Mouse (Mus musculus): ENCODE data around the gene Rps19bp1.

Gene Rps19bp1

DNA sequence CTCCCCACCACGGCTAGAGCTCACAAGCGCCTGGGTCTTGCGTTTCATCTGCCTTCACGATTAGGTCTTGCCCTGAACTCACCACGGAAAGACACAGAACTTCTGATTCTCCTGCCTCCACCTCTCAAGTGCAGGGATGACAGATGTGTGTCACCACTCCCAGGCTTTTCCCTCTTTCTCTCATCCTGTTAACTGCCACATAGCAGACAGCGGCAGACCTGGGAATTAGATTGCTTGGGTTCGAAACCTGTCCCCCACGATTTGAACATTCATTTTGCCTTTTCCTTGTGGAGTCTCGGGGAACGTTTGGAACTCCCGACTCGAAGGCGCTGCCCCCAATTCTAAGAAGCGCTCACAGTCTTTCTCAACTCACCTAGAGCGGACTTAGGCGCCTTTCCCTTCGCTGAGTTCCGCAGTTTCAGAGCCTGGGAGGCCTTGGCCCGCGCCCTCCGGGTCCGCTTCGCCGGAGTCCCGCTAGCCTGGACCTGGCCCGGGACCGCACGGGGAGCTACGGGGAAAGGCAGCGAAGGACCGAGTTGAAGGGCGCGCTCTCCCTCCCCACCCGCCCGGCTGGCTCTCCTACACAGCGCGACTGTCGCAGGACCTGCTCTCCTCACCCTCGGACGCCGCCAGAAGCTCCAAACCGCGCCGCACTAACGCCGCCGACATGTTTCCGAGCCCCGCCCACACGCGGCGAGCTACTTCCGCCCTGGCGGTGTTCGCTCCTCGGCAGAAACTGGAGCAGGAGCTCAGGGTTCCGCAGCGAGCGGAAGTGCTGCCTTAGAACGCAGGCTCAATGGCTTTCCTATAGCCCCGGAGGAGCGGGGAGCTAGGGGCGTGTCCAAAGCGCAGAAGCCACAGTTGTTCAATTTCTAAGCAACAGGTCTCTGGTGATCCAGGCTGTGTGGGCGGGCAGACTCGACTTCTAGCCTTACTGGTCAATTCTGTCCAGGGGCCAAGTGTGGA, at the start of gene Rps19bp1:
Rps19bp1 (minus strand) TSS at position 706 of the 966 bp plus-strand sequence.
- peak; percentile 89 for DNase-seq

- DNase-seq: no peak
Measured at GRCm38 (mm10) chr15:80306146-80306545, 42.0 kb upstream of the Rps19bp1 start.

GRCm38 (mm10) chr15:80304188-80304587, 40.1 kb upstream of the Rps19bp1 start:
- no peak for DNase-seq

DNA sequence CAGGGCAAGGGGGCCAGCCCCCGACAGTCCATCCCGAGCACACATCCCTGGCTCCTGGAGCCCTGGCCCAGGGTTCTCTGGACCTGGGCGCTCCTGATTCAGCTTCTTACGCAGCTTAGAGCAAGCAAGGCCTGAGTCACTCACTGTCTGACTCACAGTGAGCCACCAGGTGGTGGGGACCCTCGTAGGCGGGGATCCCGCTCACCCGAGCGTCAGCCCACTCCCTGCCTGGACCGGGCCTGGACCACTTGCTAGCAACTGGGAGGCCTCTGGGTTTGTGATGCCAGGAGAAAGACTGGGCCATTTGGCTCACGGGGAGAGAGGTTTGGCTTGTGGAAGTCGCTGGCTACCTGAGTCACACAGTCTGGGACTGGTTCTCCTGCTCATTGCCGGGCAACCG, 39.7 kb upstream of the Rps19bp1 start:
- DNase-seq: no peak

DNA sequence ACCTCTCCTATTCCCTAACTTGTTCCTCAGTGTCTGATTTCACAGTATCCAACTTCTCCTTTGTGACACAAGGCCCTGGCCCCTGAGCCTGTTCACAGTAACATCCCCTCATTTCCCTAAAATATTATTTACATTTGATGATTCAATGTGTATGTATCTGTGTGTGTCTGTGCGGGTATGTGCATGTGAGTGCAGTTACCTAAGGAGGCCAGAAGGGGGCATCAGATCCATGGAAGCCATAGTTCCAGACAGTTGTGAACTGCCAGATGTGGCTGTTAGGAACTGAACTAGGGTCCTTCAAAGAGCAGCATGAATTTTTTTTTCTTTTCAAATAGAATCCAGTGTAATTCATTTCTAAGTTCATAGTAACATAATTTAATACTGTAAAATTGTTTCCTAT, 33.0 kb upstream of the Rps19bp1 start:
- no peak for DNase-seq

DNA sequence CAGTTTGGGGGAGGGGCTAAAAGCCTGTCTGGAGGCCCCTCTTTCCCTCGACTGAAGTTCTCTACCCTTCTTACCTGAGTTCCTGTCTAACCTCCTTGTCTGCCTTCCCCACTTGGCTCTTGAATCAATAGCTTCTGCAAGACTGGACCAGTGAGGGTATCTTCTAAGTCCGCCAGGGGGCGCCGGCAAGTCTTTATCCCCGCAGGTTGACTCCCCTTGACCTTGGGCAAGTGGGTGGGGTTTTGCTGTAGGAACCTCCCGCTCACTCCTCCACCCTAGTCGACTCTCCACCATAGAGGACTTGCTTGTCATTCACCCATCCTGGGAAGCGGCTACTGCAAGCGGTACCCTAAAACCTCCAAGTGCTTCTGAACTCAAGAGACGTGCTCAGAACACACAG, 25.3 kb upstream of the Rps19bp1 start:
- DNase-seq: peak; percentile 77

- DNase-seq: no peak
Measured at GRCm38 (mm10) chr15:80288036-80288435, 23.9 kb upstream of the Rps19bp1 start.

- no peak for DNase-seq
Measured at GRCm38 (mm10) chr15:80286851-80287415, 22.8 kb upstream of the Rps19bp1 start, which contains the start of gene Cacna1i. Cacna1i (plus strand) TSS chr15:80287238.

GRCm38 (mm10) chr15:80280646-80281045, 16.5 kb upstream of the Rps19bp1 start:
- DNase-seq: peak; percentile 45

DNA sequence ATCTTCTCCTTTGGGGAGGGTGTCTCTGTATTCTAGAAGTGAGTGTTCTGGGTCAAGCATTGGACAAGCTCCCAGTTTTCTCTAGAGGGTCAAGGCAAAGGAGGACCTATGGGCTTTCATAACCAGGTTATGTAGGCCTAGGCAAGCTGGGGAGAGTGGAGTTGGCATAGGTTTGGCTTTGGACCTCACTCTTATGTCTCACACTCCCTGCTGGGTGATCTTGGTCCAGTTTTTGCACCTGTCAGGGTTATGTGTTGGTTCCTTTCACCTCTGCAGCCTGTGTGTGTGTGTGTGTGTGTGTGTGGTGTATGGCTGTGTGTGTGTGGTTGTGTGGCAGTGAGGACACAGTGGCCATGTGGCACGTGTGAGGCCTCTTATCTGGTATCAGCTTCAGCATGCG, 14.9 kb upstream of the Rps19bp1 start:
- no peak for DNase-seq

- no peak for DNase-seq
Measured at GRCm38 (mm10) chr15:80278121-80278759, 14.1 kb upstream of the Rps19bp1 start.

DNA sequence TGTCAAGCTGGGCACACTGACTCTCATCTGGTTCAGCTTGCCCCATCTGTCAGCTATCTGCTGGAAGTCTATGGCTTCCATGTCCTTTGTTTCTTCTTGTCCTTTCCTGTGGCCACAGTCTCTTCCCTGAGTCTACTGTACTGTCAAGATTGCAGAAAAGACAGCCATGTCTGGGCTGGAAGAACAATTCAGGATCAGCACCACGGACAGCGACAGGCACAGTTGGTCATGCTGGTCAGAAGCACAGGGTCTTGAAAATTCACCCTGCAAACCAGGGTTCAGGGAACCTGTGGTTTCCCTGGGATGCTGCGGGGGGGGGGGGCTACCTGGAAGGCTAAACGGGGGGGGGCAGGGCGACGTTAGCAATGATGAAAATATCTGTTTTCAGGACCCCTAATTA, 13.5 kb upstream of the Rps19bp1 start:
- DNase-seq: peak; percentile 40

- DNase-seq: no peak
Measured at GRCm38 (mm10) chr15:80277107-80277506, 13.0 kb upstream of the Rps19bp1 start.

- no peak for DNase-seq
Measured at GRCm38 (mm10) chr15:80271858-80272396, 7.8 kb upstream of the Rps19bp1 start.

DNA sequence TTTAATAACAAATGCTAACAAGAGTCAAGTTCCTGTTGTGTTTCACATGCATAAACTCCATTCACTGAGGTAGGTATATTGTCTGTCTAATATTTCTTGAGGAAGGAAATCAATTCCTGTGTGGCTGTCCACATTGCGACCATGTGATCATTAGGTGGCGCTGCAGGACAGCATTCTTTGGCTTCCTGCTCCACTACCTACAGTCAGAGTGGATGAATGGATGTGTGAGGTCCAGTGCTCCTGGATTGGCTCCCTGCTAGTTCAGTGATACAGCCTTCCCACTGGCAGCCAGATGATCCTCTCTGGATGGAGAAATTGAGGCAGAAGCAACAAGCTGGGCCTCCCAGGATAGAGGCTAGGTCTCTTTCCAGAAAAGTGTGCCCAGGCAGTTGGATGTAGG, 2.2 kb upstream of the Rps19bp1 start:
- peak; percentile 92 for DNase-seq

DNA sequence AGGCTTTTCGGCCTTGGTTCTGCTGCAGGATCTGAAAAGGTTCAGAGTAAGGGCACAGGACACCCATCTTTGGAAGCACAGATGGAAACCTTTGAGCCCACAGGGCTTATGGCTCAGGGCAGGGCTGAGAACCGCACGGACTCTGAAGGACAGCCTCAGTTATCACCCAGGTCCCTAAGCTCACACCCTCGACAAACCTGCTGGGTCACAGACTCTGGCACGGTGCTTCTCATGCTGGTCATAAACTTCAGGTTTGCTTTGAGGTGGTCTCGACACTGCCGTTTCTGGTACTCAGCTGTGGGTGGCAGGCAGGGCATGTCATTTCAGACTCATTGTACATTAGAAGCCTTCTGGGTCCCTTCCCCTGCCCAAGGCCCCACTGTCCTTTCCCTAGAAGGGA, 3.0 kb downstream of the Rps19bp1 start:
- DNase-seq: no peak

DNA sequence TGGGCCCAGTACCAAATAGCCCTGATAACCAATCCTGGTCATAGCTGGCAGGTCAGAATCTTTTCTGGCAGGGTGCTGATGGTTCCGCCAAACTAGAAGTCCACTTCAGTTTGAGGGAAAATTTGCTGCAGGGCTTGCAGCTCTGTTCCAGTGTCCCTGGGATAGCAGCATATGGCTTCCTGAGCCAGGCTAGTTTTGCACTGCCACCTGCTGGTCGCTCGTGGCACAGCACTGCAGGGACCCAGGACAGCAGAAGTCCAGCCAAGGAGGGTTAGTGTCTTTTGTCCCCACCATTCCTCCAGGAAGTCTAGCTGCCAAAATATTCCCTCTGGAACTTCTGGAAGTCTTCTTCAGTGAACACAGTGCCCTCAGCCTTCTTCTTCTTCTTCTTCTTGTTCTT, 3.4 kb downstream of the Rps19bp1 start:
- DNase-seq: peak; percentile 84

DNA sequence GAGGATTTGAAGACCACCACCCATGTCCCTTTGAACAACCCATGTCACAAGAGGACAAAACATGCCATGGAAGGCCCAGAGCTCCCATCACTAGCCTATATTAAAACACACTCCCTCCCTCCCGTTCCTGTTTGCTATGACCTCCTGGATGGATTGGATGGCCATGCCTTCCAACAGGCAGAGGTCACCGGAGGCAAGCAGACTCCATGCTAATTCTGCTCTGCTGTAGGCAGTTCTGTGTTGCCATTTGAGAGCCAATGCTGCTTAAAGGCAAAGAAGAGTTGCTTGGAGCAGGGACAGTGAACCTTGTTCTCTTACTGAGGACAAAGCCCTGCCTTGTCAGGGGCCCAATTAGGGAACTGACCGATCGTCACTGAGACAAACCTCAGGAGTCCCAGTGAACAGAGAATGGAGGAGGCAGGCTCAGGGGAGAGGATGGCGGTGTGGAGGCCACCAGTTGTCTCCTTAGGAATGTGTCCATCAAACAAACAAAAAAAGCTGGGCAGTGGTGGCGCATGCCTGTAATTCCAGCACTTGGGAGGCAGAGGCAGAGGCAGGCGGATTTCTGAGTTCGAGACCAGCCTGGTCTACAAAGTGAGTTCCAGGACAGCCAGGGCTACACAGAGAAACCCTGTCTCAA, 4.6 kb downstream of the Rps19bp1 start:
- DNase-seq: no peak

GRCm38 (mm10) chr15:80258240-80259170, 5.6 kb downstream of the Rps19bp1 start:
- no peak for DNase-seq

DNA sequence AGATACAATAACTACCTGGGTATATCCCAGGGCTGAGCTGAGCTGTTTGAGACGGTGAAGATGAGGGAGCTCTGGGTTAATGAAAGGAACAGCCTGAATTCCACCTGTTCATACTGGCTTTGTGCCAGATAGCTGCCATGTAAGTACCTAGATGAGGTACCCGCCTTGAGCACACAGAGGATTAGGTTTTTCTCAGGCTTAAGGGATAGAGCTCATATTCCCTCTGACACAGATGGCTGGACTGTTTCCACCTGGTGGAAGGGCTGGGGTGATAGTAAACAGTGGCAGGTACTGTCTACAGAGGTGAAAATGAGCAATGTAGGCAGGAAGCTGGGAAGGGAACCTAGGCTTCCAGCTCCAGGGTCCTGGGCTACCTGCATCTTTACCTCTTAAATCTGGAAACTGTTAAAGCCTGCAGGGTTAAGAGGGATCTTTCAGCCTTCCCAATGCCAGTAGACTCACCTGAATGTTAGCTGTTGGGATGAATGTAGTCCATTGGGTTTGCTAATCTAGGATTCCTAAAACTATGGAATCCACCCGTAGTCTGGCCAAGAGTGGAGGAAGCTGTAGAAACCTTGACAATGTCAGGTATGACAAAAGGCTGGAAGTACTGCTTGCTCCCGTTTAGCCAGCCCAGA, 6.4 kb downstream of the Rps19bp1 start:
- no peak for DNase-seq

All from kidney, adult 9 months (tissue).